Mouse (Mus musculus) lung, adult 2 months (tissue): Measurements from ENCODE around the gene Vmn1r91.
"Not testable (repeated sequence)": the region's sequence is repeated elsewhere in the genome, so short reads cannot be mapped to it uniquely, and the experiment has no call there.

Experiments
- CTCF ChIP-seq: fragments of 200-500 bp; IDR thresholded peaks from 2 replicates; pipeline ENCODE4 v1.5.1; 2011; ENCODE audit warnings: mild to moderate bottlenecking, low read length, control low read depth; ENCODE audit not compliant: insufficient read depth
- POLR2A ChIP-seq: fragments of 200-500 bp; IDR thresholded peaks from 2 replicates; pipeline ENCODE4 v1.6.1; 2011; ENCODE audit warnings: low read depth, mild to moderate bottlenecking, control low read depth, low read length, borderline replicate concordance; ENCODE audit errors: extremely low read depth

DNA sequence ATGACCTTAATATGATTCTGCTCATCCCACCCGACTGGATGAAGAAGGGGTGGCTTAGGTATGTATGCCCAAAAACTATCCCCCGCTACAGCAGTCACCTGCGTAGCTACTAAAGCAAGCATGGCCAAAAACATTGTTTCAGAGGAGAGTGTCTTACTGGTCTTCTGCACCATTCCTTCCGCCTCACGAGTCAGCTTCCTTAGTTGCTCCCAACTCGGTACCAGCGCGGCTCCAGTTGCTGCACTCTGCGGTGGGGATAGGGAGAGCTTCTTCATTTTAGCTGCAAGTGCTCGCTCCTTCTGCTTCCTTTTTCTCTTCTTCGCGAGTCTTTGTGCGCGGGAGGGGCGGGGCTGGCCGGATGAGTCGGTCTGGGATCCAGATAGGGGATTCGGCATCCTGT lies 21.4 kb upstream of the Vmn1r91 start:
- not testable (repeated sequence) for TF ChIP-seq CTCF, POLR2A
